Mouse (Mus musculus): ENCODE results near the gene Gm9044.
"Not testable (repeated sequence)": the region's sequence is repeated elsewhere in the genome, so short reads cannot be mapped to it uniquely, and the experiment has no call there.

GRCm38 (mm10) chr10:118332308-118332707, at the start of gene Gm9044:
- TF ChIP-seq CTCF (IDR thresholded peaks at IDR 0.05; ENCODE audit: control insufficient read depth, insufficient read depth, insufficient replicate concordance, low read depth, low read length); POLR2A (IDR thresholded peaks at IDR 0.05; ENCODE audit: control insufficient read depth, low read depth, low read length): not testable (repeated sequence)

Measured in testis, adult 2 months (tissue).